Mouse (Mus musculus): Measurements from ENCODE around the gene Eloa. TPM values are rescaled to one million over a fixed set of nuclear protein-coding genes. Genes with fewer than 3 reads are reported as not detected.
"Not testable (repeated sequence)": the region's sequence is repeated elsewhere in the genome, so short reads cannot be mapped to it uniquely, and the experiment has no call there.

Gene Eloa
- polyA plus RNA-seq (2015; fragmentation: Nextera tagmentation; extraction: Ambion mirVana): 27.0 and 29.6 TPM in 2 replicates

GRCm38 (mm10) chr4:136021549-136022047 lies at the start of gene Eloa:
Gene Eloa (minus strand): TSS chr4:136021763.
- ATAC-seq (ENCODE audit: insufficient read depth): peak; percentile 98

GRCm38 (mm10) chr4:136071178-136071714 lies 49.7 kb upstream of the Eloa start:
- WGBS (ENCODE audit: insufficient replicate concordance): 5% methylated on average over 15 of the region's 15 CpGs
- peaks cover 23% of the 10 kb centered on the region for H3K4me1 ChIP-seq (replicated peaks)
- H3K36me3 ChIP-seq (replicated peaks): no peaks in the 10 kb centered on the region
- H3K27me3 ChIP-seq: peaks cover 42% of the 10 kb centered on the region
- no peak overlapping the region for H3K4me2 ChIP-seq
- no peak for ATAC-seq (ENCODE audit: insufficient read depth)
- H3K9ac ChIP-seq: no peak overlapping the region
- H3K27ac ChIP-seq (replicated peaks): no peak overlapping the region
- no peaks in the 10 kb centered on the region for H3K9me3 ChIP-seq (replicated peaks)
- H3K4me3 ChIP-seq (replicated peaks): no peak overlapping the region

More at GRCm38 (mm10) chr4:136021549-136022047, at the start of gene Eloa:
- peak within 1 kb of the TSS; percentile 71 for H3K4me2 ChIP-seq
- peak within 1 kb of the TSS; percentile 94 for H3K27ac ChIP-seq (replicated peaks)
- H3K27me3 ChIP-seq: no peaks in the 10 kb centered on the region
- peak within 1 kb of the TSS; percentile 96 for H3K9ac ChIP-seq
- peaks cover 32% of the 10 kb centered on the region for H3K4me1 ChIP-seq (replicated peaks)
- peaks cover 18% of the 10 kb centered on the region for H3K36me3 ChIP-seq (replicated peaks)
- H3K9me3 ChIP-seq (replicated peaks): no peaks in the 10 kb centered on the region
- H3K4me3 ChIP-seq (replicated peaks): peak within 1 kb of the TSS; percentile 88
- under 1% methylated on average over 48 of the region's 48 CpGs for WGBS (ENCODE audit: insufficient replicate concordance)

- H3K36me3 ChIP-seq (replicated peaks): no peaks in the 10 kb centered on the region
- no peak overlapping the region for H3K4me3 ChIP-seq (replicated peaks)
- 44% methylated on average over 6 of the region's 6 CpGs for WGBS (ENCODE audit: insufficient replicate concordance)
- H3K9me3 ChIP-seq (replicated peaks): no peaks in the 10 kb centered on the region
- no peak for ATAC-seq (ENCODE audit: insufficient read depth)
- peaks cover 44% of the 10 kb centered on the region for H3K27me3 ChIP-seq
- peaks cover 23% of the 10 kb centered on the region for H3K4me1 ChIP-seq (replicated peaks)
- no peak overlapping the region for H3K9ac ChIP-seq
- no peak overlapping the region for H3K4me2 ChIP-seq
- H3K27ac ChIP-seq (replicated peaks): no peak overlapping the region
These were observed 49.0 kb upstream of the Eloa start for GRCm38 (mm10) chr4:136070592-136070991.

GRCm38 (mm10) chr4:136069954-136070353 lies 48.4 kb upstream of the Eloa start:
- Histone ChIP-seq H3K4me2 (no peak overlapping the region), H3K36me3 (replicated peaks) (no peaks in the 10 kb centered on the region), H3K4me3 (replicated peaks) (no peak overlapping the region), H3K9ac (no peak overlapping the region), H3K9me3 (replicated peaks) (no peaks in the 10 kb centered on the region), H3K27me3 (peaks cover 50% of the 10 kb centered on the region), H3K27ac (replicated peaks) (no peak overlapping the region), H3K4me1 (replicated peaks) (peaks cover 23% of the 10 kb centered on the region)
- peak; percentile 45; the same call in 1 of the 2 replicates for ATAC-seq (ENCODE audit: insufficient read depth)
- whole genome bisulfite sequencing (ENCODE audit: insufficient replicate concordance): 4% methylated on average over 18 of the region's 18 CpGs

- Histone ChIP-seq H3K27me3 (peaks cover 50% of the 10 kb centered on the region), H3K4me3 (replicated peaks) (no peak overlapping the region), H3K9me3 (replicated peaks) (no peaks in the 10 kb centered on the region), H3K9ac (no peak overlapping the region), H3K27ac (replicated peaks) (no peak overlapping the region), H3K4me2 (no peak overlapping the region), H3K36me3 (replicated peaks) (no peaks in the 10 kb centered on the region), H3K4me1 (replicated peaks) (peaks cover 23% of the 10 kb centered on the region)
- 20% methylated on average over 4 of the region's 4 CpGs for WGBS (ENCODE audit: insufficient replicate concordance)
- peak; percentile 64; the same call in 1 of the 2 replicates for ATAC-seq (ENCODE audit: insufficient read depth)
These were observed 47.8 kb upstream of the Eloa start for GRCm38 (mm10) chr4:136069313-136069712.

GRCm38 (mm10) chr4:136063143-136063542 lies 41.6 kb upstream of the Eloa start:
- Histone ChIP-seq H3K4me2 (no peak overlapping the region), H3K4me3 (replicated peaks) (no peak overlapping the region), H3K27ac (replicated peaks) (no peak overlapping the region), H3K27me3 (peaks cover 25% of the 10 kb centered on the region), H3K9ac (no peak overlapping the region), H3K4me1 (replicated peaks) (no peaks in the 10 kb centered on the region), H3K36me3 (replicated peaks) (no peaks in the 10 kb centered on the region), H3K9me3 (replicated peaks) (no peaks in the 10 kb centered on the region)
- whole genome bisulfite sequencing (ENCODE audit: insufficient replicate concordance): 76% methylated on average over 4 of the region's 4 CpGs
- ATAC-seq (ENCODE audit: insufficient read depth): no peak

- H3K36me3 ChIP-seq (replicated peaks); H3K27ac ChIP-seq (replicated peaks); H3K9ac ChIP-seq; H3K4me3 ChIP-seq (replicated peaks); H3K9me3 ChIP-seq (replicated peaks); H3K4me2 ChIP-seq; H3K4me1 ChIP-seq (replicated peaks); ATAC-seq (ENCODE audit: insufficient read depth): not testable (repeated sequence)
- H3K27me3 ChIP-seq: peaks cover 25% of the 10 kb centered on the region
- WGBS (ENCODE audit: insufficient replicate concordance): 45% methylated on average over 9 of the region's 9 CpGs
These were observed 38.4 kb upstream of the Eloa start for GRCm38 (mm10) chr4:136059800-136060488.

GRCm38 (mm10) chr4:136057916-136058315 lies 36.4 kb upstream of the Eloa start:
- no peaks in the 10 kb centered on the region for H3K9me3 ChIP-seq (replicated peaks)
- 65% methylated on average over 5 of the region's 5 CpGs for WGBS (ENCODE audit: insufficient replicate concordance)
- H3K9ac ChIP-seq: no peak overlapping the region
- H3K4me1 ChIP-seq (replicated peaks): peaks cover 6% of the 10 kb centered on the region
- H3K4me2 ChIP-seq: no peak overlapping the region
- no peak for ATAC-seq (ENCODE audit: insufficient read depth)
- H3K27ac ChIP-seq (replicated peaks): no peak overlapping the region
- no peak overlapping the region for H3K4me3 ChIP-seq (replicated peaks)
- H3K36me3 ChIP-seq (replicated peaks): no peaks in the 10 kb centered on the region
- H3K27me3 ChIP-seq: peaks cover 24% of the 10 kb centered on the region

GRCm38 (mm10) chr4:136056030-136056429 lies 34.5 kb upstream of the Eloa start:
- Histone ChIP-seq H3K27ac (replicated peaks) (no peak overlapping the region), H3K27me3 (peaks cover 18% of the 10 kb centered on the region), H3K4me3 (replicated peaks) (no peak overlapping the region), H3K9me3 (replicated peaks) (no peaks in the 10 kb centered on the region), H3K36me3 (replicated peaks) (peaks cover 13% of the 10 kb centered on the region), H3K9ac (no peak overlapping the region), H3K4me2 (no peak overlapping the region), H3K4me1 (replicated peaks) (peaks cover 20% of the 10 kb centered on the region)
- 18% methylated on average over 1 of the region's 1 CpGs for WGBS (ENCODE audit: insufficient replicate concordance)
- ATAC-seq (ENCODE audit: insufficient read depth): no peak

GRCm38 (mm10) chr4:136053843-136054242 lies 32.3 kb upstream of the Eloa start:
- peaks cover 35% of the 10 kb centered on the region for H3K36me3 ChIP-seq (replicated peaks)
- H3K9me3 ChIP-seq (replicated peaks): no peaks in the 10 kb centered on the region
- ATAC-seq (ENCODE audit: insufficient read depth): no peak
- H3K4me1 ChIP-seq (replicated peaks): peaks cover 40% of the 10 kb centered on the region
- H3K27ac ChIP-seq (replicated peaks): peak overlapping the region; percentile 64
- peak overlapping the region; percentile 78 for H3K4me2 ChIP-seq
- H3K9ac ChIP-seq: no peak overlapping the region
- H3K4me3 ChIP-seq (replicated peaks): no peak overlapping the region
- WGBS (ENCODE audit: insufficient replicate concordance): 59% methylated on average over 5 of the region's 5 CpGs
- peaks cover 18% of the 10 kb centered on the region for H3K27me3 ChIP-seq

- H3K9me3 ChIP-seq (replicated peaks): no peaks in the 10 kb centered on the region
- H3K9ac ChIP-seq: peak within 1 kb of the TSS; percentile 95
- H3K36me3 ChIP-seq (replicated peaks): peaks cover 41% of the 10 kb centered on the region
- peaks cover 18% of the 10 kb centered on the region for H3K27me3 ChIP-seq
- peak within 1 kb of the TSS; percentile 77 for H3K4me3 ChIP-seq (replicated peaks)
- ATAC-seq (ENCODE audit: insufficient read depth): peak; percentile 92
- peak within 1 kb of the TSS; percentile 64 for H3K27ac ChIP-seq (replicated peaks)
- under 1% methylated on average over 21 of the region's 21 CpGs for WGBS (ENCODE audit: insufficient replicate concordance)
- peak within 1 kb of the TSS; percentile 78 for H3K4me2 ChIP-seq
- H3K4me1 ChIP-seq (replicated peaks): peaks cover 46% of the 10 kb centered on the region
These were observed 31.7 kb upstream of the Eloa start, which contains the start of gene Rpl11 for GRCm38 (mm10) chr4:136053247-136053596. Gene Rpl11 (minus strand): TSS chr4:136053428.

Data from liver, embryonic 15.5 days (tissue).